Mouse (Mus musculus) heart, postnatal 0 days (tissue): ENCODE data around the gene Sorcs2.

ENCODE experiments used
- CTCF ChIP-seq: IDR thresholded peaks from 2 replicates; pipeline ENCODE4 v1.5.1; 2016; ENCODE audit warnings: antibody characterized with exemption, control low read depth, low read depth
- EP300 ChIP-seq: IDR thresholded peaks from 2 replicates; pipeline ENCODE4 v1.6.1; 2016; ENCODE audit warnings: antibody characterized with exemption, low read depth

- no peak for TF ChIP-seq EP300
- no peak for TF ChIP-seq CTCF
Observed at GRCm38 (mm10) chr5:36192677-36193076, 205.3 kb downstream of the Sorcs2 start.
